Mouse (Mus musculus) neural tube, embryonic 13.5 days (tissue): ENCODE data around the gene Tex13c3. TPM values are rescaled to one million over a fixed set of nuclear protein-coding genes. Genes with fewer than 3 reads are reported as not detected.
"Not testable (repeated sequence)": the region's sequence is repeated elsewhere in the genome, so short reads cannot be mapped to it uniquely, and the experiment has no call there.

Experiments
- ATAC-seq: fragments of 200-750 bp; cut with Nextera tagmentation; 2 replicates; pipeline ENCODE4 v1.8.0; 2017; ENCODE audit warnings: low read depth, mild to moderate bottlenecking, moderate TSS enrichment, moderate library complexity
- H3K27ac ChIP-seq: fragments of 300-500 bp; sonication (generic); replicated peaks from 2 replicates; pipeline ENCODE4 v1.5.1; 2015; ENCODE audit warnings: moderate library complexity, mild to moderate bottlenecking, inconsistent platforms
- H3K27me3 ChIP-seq: fragments of 300-500 bp; sonication (generic); 2 replicates; pipeline ENCODE4 v1.6.1; 2015; ENCODE audit warnings: mild to moderate bottlenecking, inconsistent platforms
- H3K36me3 ChIP-seq: fragments of 300-500 bp; sonication (generic); 2 replicates; pipeline ENCODE4 v1.6.1; 2015; ENCODE audit warnings: mild to moderate bottlenecking, inconsistent platforms
- H3K4me1 ChIP-seq: fragments of 300-500 bp; sonication (generic); replicated peaks from 2 replicates; pipeline ENCODE4 v1.6.1; 2015; ENCODE audit warnings: inconsistent platforms
- H3K4me2 ChIP-seq: fragments of 300-500 bp; sonication (generic); 2 replicates; pipeline ENCODE4 v1.6.1; 2015; ENCODE audit warnings: inconsistent platforms, mild to moderate bottlenecking, moderate library complexity
- H3K4me3 ChIP-seq: fragments of 300-500 bp; sonication (generic); 2 replicates; pipeline ENCODE4 v1.5.1; 2015; ENCODE audit warnings: mild to moderate bottlenecking, inconsistent platforms
- H3K9ac ChIP-seq: fragments of 300-500 bp; sonication (generic); 2 replicates; pipeline ENCODE4 v1.6.1; 2015; ENCODE audit warnings: moderate library complexity, mild to moderate bottlenecking, inconsistent platforms
- H3K9me3 ChIP-seq: fragments of 300-500 bp; sonication (generic); 2 replicates; pipeline ENCODE4 v1.6.1; 2016; ENCODE audit warnings: inconsistent platforms
- WGBS: fragments of 180-500 bp; shearing (Covaris S2); methylation state at CpG from one replicate; pipeline ENCODE4 v1.1.7; 2015; 5-methylcytosine and 5-hydroxymethylcytosine counted together
- polyA plus RNA-seq: library from polyadenylated mRNA; unstranded; fragments of >200 nt; fragmentation: Nextera tagmentation; extraction: Ambion mirVana; gene quantifications from 2 replicates; pipeline ENCODE4 v1.2.1, GENCODE M21; 2015

The Tex13c3 gene
- not detected in 2 replicates for polyA plus RNA-seq

GRCm38 (mm10) chrX:19481219-19481618 lies at the start of gene Tex13c3:
Tex13c3 (minus strand) TSS chrX:19481319.
- H3K4me2 ChIP-seq, H3K27me3 ChIP-seq, H3K27ac ChIP-seq, H3K4me3 ChIP-seq, H3K4me1 ChIP-seq, H3K9ac ChIP-seq, H3K36me3 ChIP-seq, H3K9me3 ChIP-seq, ATAC-seq: not testable (repeated sequence)
- 96% methylated on average over 5 of the region's 5 CpGs for WGBS

- 84% methylated on average over 4 of the region's 4 CpGs for WGBS
- no peaks in the 10 kb centered on the region for H3K27me3 ChIP-seq
- no peak overlapping the region for H3K4me2 ChIP-seq
- no peaks in the 10 kb centered on the region for H3K36me3 ChIP-seq
- no peaks in the 10 kb centered on the region for H3K4me1 ChIP-seq
- no peak overlapping the region for H3K9ac ChIP-seq
- ATAC-seq, result no peak
- H3K4me3 ChIP-seq, result no peak overlapping the region
- H3K27ac ChIP-seq, result no peak overlapping the region
- H3K9me3 ChIP-seq, result no peaks in the 10 kb centered on the region
Measured at GRCm38 (mm10) chrX:19489731-19490130, 8.6 kb upstream of the Tex13c3 start.
